Mouse (Mus musculus): ENCODE results near the gene Odf3. TPM values are rescaled to one million over a fixed set of nuclear protein-coding genes. Genes with fewer than 3 reads are reported as not detected.
A peak's percentile ranks its signal among the peaks of the same experiment; 100 is the strongest.

The Odf3 gene
- polyA plus RNA-seq, 1 experiment = not detected

- DNase-seq = peak; percentile 10
- Histone ChIP-seq H3K27ac (ENCODE audit: control insufficient read depth, insufficient read depth, low read length) (peak within 1 kb of the TSS; percentile 77), H3K4me1 (replicated peaks; ENCODE audit: control insufficient read depth, insufficient read depth, low read length) (peaks cover 27% of the 10 kb centered on the region), H3K27me3 (ENCODE audit: control insufficient read depth, insufficient read depth, low read length) (no peaks in the 10 kb centered on the region), H3K4me3 (ENCODE audit: control insufficient read depth, insufficient read depth, low read length) (peak within 1 kb of the TSS; percentile 98), H3K36me3 (ENCODE audit: control insufficient read depth, insufficient read depth, low read length) (peaks cover 32% of the 10 kb centered on the region)
- 13% methylated on average over 40 of the region's 40 CpGs for WGBS
- TF ChIP-seq CTCF (IDR thresholded peaks at IDR 0.05; ENCODE audit: borderline replicate concordance, control insufficient read depth, extremely low read depth, insufficient read depth, low read length, poor library complexity) = no peak
- TF ChIP-seq POLR2A (IDR thresholded peaks at IDR 0.05; ENCODE audit: control insufficient read depth, extremely low read depth, insufficient read depth, low read length, poor library complexity) = no peak
Observed at GRCm38 (mm10) chr7:140857550-140858505, 10.2 kb downstream of the Odf3 start, which contains the start of gene Bet1l. Bet1l (minus strand) TSS chr7:140857577.

GRCm38 (mm10) chr7:140858746-140859145 is 11.1 kb downstream of the Odf3 start:
- 89% methylated on average over 8 of the region's 8 CpGs for WGBS
- no peak overlapping the region for H3K4me3 ChIP-seq (ENCODE audit: control insufficient read depth, insufficient read depth, low read length)
- H3K27ac ChIP-seq (ENCODE audit: control insufficient read depth, insufficient read depth, low read length) = no peak overlapping the region
- TF ChIP-seq POLR2A (IDR thresholded peaks at IDR 0.05; ENCODE audit: control insufficient read depth, extremely low read depth, insufficient read depth, low read length, poor library complexity) = no peak
- no peak for TF ChIP-seq CTCF (IDR thresholded peaks at IDR 0.05; ENCODE audit: borderline replicate concordance, control insufficient read depth, extremely low read depth, insufficient read depth, low read length, poor library complexity)
- no peaks in the 10 kb centered on the region for H3K27me3 ChIP-seq (ENCODE audit: control insufficient read depth, insufficient read depth, low read length)
- no peak for DNase-seq
- peaks cover 34% of the 10 kb centered on the region for H3K36me3 ChIP-seq (ENCODE audit: control insufficient read depth, insufficient read depth, low read length)
- peaks cover 27% of the 10 kb centered on the region for H3K4me1 ChIP-seq (replicated peaks; ENCODE audit: control insufficient read depth, insufficient read depth, low read length)

- TF ChIP-seq POLR2A (IDR thresholded peaks at IDR 0.05; ENCODE audit: control insufficient read depth, extremely low read depth, insufficient read depth, low read length, poor library complexity) = no peak
- TF ChIP-seq CTCF (IDR thresholded peaks at IDR 0.05; ENCODE audit: borderline replicate concordance, control insufficient read depth, extremely low read depth, insufficient read depth, low read length, poor library complexity) = no peak
- WGBS = 85% methylated on average over 6 of the region's 6 CpGs
- no peak overlapping the region for H3K27ac ChIP-seq (ENCODE audit: control insufficient read depth, insufficient read depth, low read length)
- no peaks in the 10 kb centered on the region for H3K27me3 ChIP-seq (ENCODE audit: control insufficient read depth, insufficient read depth, low read length)
- DNase-seq = no peak
- no peak overlapping the region for H3K4me3 ChIP-seq (ENCODE audit: control insufficient read depth, insufficient read depth, low read length)
- H3K4me1 ChIP-seq (replicated peaks; ENCODE audit: control insufficient read depth, insufficient read depth, low read length) = peaks cover 25% of the 10 kb centered on the region
- peaks cover 39% of the 10 kb centered on the region for H3K36me3 ChIP-seq (ENCODE audit: control insufficient read depth, insufficient read depth, low read length)
Observed at GRCm38 (mm10) chr7:140859997-140860396, 12.4 kb downstream of the Odf3 start.

- DNase-seq = no peak
- Histone ChIP-seq H3K4me1 (replicated peaks; ENCODE audit: control insufficient read depth, insufficient read depth, low read length) (peaks cover 19% of the 10 kb centered on the region), H3K27me3 (ENCODE audit: control insufficient read depth, insufficient read depth, low read length) (no peaks in the 10 kb centered on the region), H3K36me3 (ENCODE audit: control insufficient read depth, insufficient read depth, low read length) (peaks cover 39% of the 10 kb centered on the region), H3K4me3 (ENCODE audit: control insufficient read depth, insufficient read depth, low read length) (no peak overlapping the region), H3K27ac (ENCODE audit: control insufficient read depth, insufficient read depth, low read length) (no peak overlapping the region)
- WGBS = 98% methylated on average over 5 of the region's 5 CpGs
- TF ChIP-seq POLR2A (IDR thresholded peaks at IDR 0.05; ENCODE audit: control insufficient read depth, extremely low read depth, insufficient read depth, low read length, poor library complexity) (no peak), CTCF (IDR thresholded peaks at IDR 0.05; ENCODE audit: borderline replicate concordance, control insufficient read depth, extremely low read depth, insufficient read depth, low read length, poor library complexity) (no peak)
Observed at GRCm38 (mm10) chr7:140860728-140861127, 13.1 kb downstream of the Odf3 start.

- DNase-seq = no peak
- Histone ChIP-seq H3K36me3 (ENCODE audit: control insufficient read depth, insufficient read depth, low read length) (peaks cover 39% of the 10 kb centered on the region), H3K4me1 (replicated peaks; ENCODE audit: control insufficient read depth, insufficient read depth, low read length) (no peaks in the 10 kb centered on the region), H3K27ac (ENCODE audit: control insufficient read depth, insufficient read depth, low read length) (no peak overlapping the region), H3K27me3 (ENCODE audit: control insufficient read depth, insufficient read depth, low read length) (no peaks in the 10 kb centered on the region), H3K4me3 (ENCODE audit: control insufficient read depth, insufficient read depth, low read length) (no peak overlapping the region)
- 96% methylated on average over 12 of the region's 12 CpGs for WGBS
- TF ChIP-seq CTCF (IDR thresholded peaks at IDR 0.05; ENCODE audit: borderline replicate concordance, control insufficient read depth, extremely low read depth, insufficient read depth, low read length, poor library complexity) (no peak), POLR2A (IDR thresholded peaks at IDR 0.05; ENCODE audit: control insufficient read depth, extremely low read depth, insufficient read depth, low read length, poor library complexity) (no peak)
Observed at GRCm38 (mm10) chr7:140864761-140865160, 17.2 kb downstream of the Odf3 start.

- Histone ChIP-seq H3K27me3 (ENCODE audit: control insufficient read depth, insufficient read depth, low read length) (no peaks in the 10 kb centered on the region), H3K36me3 (ENCODE audit: control insufficient read depth, insufficient read depth, low read length) (no peaks in the 10 kb centered on the region), H3K4me3 (ENCODE audit: control insufficient read depth, insufficient read depth, low read length) (no peak overlapping the region), H3K4me1 (replicated peaks; ENCODE audit: control insufficient read depth, insufficient read depth, low read length) (peaks cover 7% of the 10 kb centered on the region), H3K27ac (ENCODE audit: control insufficient read depth, insufficient read depth, low read length) (no peak overlapping the region)
- 6% methylated on average over 4 of the region's 4 CpGs for WGBS
- TF ChIP-seq POLR2A (IDR thresholded peaks at IDR 0.05; ENCODE audit: control insufficient read depth, extremely low read depth, insufficient read depth, low read length, poor library complexity) (no peak), CTCF (IDR thresholded peaks at IDR 0.05; ENCODE audit: borderline replicate concordance, control insufficient read depth, extremely low read depth, insufficient read depth, low read length, poor library complexity) (no peak)
- no peak for DNase-seq
Observed at GRCm38 (mm10) chr7:140874224-140874623, 26.6 kb downstream of the Odf3 start.

All from thymus, adult 2 months (tissue).